Mouse (Mus musculus): ENCODE data around the gene Dctn1.

GRCm38 (mm10) chr6:83203320-83203719 is 37.6 kb downstream of the Dctn1 start:
- TF ChIP-seq CTCF (IDR thresholded peaks at IDR 0.05; ENCODE audit: borderline replicate concordance, extremely low read depth, insufficient read depth, insufficient read length) (no peak), POLR2A (IDR thresholded peaks at IDR 0.05; ENCODE audit: borderline replicate concordance, extremely low read depth, insufficient read depth, insufficient read length, poor library complexity, severe bottlenecking) (no peak)

All from brain, embryonic 14.5 days (tissue).